Mouse (Mus musculus) liver, adult (tissue): ENCODE data around the gene Shisal2a.

Experiments
- GATA4 ChIP-seq: IDR thresholded peaks from 2 replicates; pipeline ENCODE4 v1.6.1; 2014; ENCODE audit warnings: mild to moderate bottlenecking, low read length; ENCODE audit not compliant: insufficient replicate concordance

Shisal2a gene

DNA sequence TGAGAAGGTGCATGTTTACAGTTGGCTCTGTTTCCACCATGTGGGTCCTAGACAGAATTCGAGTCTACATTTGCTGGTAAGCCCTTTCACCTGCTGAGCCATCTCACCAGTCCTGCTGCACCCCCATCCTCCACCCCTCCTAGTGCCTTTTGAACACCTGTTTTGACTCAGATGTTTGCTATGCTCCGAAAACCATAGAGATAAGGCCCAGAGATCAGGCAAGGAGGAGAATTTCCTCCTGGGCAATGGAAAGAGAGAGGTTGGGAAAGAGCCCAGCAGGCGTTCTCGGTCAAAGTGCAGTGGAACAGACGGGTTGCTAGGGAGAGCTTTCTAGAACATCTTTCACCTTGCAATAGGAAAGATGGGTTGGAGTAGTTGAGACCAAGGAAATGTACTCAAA, 8.0 kb upstream of the Shisal2a start:
- TF ChIP-seq GATA4, result no peak

DNA sequence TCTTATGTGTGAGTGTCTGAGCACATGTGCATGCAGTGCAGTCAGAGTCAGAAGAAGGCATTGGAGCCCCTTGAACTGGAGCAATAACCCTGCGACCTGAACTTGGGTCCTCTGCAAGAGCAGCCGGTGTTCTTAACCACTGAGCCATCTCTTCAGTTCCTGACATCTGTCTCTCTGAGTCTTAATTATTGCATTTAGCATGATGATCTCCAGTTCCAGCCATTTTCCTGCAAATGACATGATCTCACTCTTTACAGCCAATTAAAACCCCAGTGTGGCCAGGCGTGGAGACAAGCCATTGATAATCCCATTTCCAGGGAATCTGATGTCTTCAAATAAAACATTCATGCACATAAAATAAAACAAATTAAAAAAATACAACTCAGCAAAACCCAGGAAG, 5.6 kb upstream of the Shisal2a start:
- no peak for TF ChIP-seq GATA4

DNA sequence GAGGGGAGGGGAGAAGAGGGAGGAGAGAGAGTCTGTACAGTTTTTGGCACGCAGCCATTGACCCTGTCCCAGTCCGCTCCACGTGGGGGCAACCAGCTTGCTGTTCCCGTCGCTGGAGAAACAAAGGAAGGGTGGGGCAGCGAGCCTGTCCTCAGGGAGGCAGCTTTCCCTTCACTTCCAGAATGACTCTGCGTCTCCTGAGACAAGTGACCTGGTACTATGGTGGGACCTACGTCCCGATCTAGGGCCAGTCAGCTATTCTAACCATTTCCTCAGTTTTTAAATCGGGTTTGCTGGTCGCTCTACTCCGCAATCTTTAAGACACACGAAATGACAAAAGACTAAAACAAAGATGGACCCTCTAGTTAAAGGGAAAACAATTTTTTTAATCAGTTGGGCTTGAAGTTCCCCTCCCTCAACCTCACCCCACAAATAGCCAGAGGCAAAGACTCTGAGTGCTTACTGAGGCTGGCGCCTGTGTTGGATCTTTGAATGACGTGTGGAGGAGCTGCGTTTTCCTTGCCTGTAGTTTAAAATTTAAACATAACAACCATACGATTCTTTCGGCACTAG, 4.6 kb upstream of the Shisal2a start:
- no peak for TF ChIP-seq GATA4

DNA sequence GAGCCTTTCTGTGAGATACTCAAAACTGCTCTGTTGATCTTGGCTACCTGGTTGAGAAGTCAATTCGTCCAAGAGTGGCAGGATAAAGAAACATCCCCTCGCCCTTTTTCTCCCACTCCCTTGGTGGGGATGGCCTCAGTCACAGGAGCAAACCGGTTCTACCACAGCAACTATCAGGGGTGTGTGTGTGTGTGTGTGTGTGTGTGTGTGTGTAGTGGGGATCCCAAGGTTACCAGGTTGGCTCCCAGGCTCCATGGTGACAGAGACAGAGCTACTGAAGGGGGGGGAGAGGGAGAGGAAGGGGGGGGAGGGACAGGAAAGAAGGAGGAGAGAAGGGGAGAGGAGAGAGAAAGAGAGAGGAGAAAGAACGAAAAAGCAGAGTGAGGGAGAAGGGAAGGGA, 4.0 kb upstream of the Shisal2a start:
- TF ChIP-seq GATA4, result no peak

GRCm38 (mm10) chr4:108386087-108386486, 2.9 kb upstream of the Shisal2a start:
- no peak for TF ChIP-seq GATA4

GRCm38 (mm10) chr4:108380146-108380545, 3.0 kb downstream of the Shisal2a start:
- no peak for TF ChIP-seq GATA4

DNA sequence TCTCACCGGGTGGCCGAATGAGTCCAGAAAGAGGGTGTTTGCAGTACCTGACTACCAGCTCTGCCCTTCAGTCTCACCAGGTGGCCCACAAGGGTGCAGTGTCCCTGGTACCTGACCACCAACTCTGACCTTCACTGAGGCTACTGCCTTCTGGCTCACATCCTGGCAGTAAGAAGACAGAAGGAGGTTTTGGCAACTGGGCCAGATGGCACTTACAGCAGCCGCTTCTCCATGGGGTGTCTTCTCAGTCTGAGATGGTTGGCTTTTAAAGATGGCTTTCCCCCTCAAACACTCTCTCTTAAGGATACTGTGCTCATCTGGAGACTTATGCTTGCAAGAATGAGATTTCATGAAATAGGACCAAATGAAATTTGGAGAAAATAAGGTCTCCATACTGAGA, 3.7 kb downstream of the Shisal2a start:
- TF ChIP-seq GATA4, result no peak

DNA sequence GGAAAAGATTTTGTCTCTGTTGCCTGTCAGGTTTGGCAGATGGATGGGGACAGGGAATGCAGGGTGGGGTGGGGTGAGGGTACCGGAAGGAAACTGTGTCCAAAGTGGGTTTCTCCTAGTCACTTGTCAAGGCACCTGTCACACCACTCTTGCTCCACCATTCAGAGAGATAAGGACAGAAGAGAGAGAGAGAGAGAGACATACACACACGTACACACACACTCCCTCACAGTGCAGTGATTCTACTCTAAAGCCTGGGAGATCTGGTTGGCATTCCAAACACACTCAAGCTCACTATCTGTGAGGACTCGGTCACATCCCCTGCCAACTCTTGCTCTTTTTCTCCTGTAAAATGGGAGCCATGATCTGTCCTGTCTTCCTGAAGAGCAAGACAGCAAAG, 11.0 kb downstream of the Shisal2a start:
- no peak for TF ChIP-seq GATA4

GRCm38 (mm10) chr4:108371421-108371820, 11.7 kb downstream of the Shisal2a start:
- no peak for TF ChIP-seq GATA4

GRCm38 (mm10) chr4:108370409-108370808, 12.7 kb downstream of the Shisal2a start:
- TF ChIP-seq GATA4, result peak; percentile 66; the same call in 1 of the 2 replicates

DNA sequence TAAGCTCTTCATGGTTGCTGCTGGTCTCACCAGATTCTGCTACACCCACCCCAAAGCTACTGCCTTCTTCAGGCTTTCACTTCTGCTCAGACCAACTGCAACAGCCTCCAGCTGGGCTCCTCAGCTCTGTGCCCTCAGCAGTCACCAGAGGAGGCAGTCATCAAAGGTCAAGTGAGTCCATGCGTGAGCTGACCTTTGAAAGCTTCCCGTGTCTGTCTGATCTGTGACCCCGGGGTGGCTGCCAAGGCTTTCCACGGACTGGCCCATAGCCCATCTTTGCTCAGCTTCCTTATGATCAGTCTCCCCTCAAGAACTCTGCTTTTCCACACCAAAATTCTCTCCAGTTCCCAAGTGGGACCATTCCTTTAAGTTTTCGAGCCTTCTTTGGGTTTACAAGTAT, 13.9 kb downstream of the Shisal2a start:
- no peak for TF ChIP-seq GATA4

DNA sequence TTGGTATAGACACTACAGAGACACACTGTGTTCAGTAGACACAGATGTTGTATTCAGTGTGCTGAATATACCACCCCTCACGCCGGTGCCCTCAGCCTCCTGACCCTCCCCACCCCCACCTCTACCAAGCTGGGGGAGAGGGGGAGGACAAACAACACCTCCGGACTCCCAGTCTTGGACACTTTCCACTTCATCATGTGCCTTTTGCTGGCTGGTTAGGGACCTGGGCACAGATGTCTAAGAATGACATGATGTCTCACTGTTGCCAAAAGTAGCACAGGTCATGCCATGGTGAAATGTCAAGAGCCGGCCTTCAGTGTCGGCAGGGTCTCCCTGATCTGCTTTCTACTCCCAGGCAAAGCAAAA, 19.1 kb downstream of the Shisal2a start:
- no peak for TF ChIP-seq GATA4

DNA sequence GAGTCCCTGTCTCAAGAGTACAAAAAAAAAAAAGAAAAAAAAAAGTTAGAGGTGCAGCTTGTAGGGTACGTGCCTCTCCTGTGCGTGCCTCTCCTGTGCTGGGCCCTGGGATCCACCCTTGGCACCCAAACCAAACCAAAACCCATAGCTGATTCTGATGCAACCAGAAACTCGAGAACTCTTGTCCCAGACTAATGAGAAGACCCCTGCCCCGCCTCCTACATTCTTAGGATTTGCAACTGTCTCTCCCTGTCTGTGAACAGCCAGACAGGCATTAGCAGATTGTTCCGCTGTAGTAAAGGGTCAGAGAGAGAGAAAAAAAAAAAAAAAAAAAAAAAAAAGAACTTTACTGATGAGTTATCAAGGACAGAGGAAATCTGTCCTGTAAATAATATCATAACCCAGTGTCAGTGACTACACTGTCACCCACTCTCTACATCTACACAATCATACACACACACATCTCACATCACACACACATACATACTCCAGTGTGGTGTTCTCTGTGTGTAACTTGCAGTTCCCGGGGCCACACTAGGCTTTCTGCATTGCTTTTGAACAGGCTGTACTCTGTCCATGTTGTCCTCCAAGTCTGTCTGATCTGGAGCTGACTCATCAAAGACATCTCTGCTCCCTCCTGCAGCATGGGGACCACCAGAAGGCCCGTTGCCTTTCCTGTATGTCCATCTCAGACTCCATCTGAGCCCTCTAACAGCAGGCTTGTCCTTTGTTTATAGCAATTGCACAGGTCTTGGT, 19.6 kb downstream of the Shisal2a start:
- no peak for TF ChIP-seq GATA4

- no peak for TF ChIP-seq GATA4
Observed at GRCm38 (mm10) chr4:108362321-108363261, 20.6 kb downstream of the Shisal2a start.

DNA sequence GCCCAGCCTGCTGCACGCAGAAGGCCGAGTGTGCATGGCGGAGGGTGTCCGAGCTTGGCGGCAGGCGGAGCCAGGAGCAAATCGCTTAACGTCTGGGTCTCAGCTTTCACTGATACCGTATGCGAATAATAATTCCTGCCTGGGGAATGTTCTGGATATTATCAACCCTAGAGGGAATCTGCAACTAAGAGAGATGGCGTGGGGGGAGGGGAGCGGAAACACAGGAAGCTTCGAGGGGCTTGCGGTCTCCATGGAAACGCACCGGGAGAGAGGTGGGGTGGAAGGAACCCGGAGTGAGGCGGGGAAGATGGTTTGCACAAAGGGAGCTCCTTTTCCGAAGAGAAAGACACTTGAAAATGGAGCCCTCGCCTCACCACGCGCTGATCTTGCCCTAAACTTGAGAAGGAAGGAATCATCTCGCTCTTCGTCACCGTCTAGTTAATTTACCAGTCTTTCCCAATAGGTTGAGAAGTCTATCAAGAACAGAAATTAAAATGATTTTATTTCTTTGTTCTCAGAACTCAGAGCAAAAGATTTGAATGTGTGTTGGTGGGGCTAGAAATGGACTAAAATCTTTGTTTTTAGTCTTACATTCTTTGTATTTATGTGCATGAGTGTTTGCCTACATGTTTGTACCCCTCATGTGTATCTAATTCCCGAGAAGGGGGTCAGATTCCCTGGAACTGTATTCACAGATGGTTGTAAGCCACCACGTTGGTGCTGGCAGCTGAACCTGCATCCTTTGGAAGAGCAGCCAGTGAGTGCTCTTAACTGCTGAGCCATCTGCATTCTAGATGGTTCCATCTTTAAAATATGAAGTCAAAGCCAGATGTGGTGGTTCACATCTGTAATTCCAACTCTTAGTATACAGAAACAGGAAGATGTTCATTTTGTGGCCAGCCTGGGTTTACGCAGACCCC, 22.8 kb downstream of the Shisal2a start:
- no peak; the same call in 1 of the 2 replicates for TF ChIP-seq GATA4
